Mouse (Mus musculus) hindbrain, embryonic 16.5 days (tissue): ENCODE data around the gene Zbtb43. TPM values are rescaled to one million over a fixed set of nuclear protein-coding genes. Genes with fewer than 3 reads are reported as not detected.
A peak's percentile ranks its signal among the peaks of the same experiment; 100 is the strongest.

Experiments used
- ATAC-seq: fragments of 200-750 bp; cut with Nextera tagmentation; 2 replicates; pipeline ENCODE4 v1.8.0; 2017; ENCODE audit warnings: moderate TSS enrichment, moderate library complexity
- H3K27ac ChIP-seq: fragments of 300-500 bp; sonication (generic); 2 replicates; pipeline ENCODE4 v1.5.1; 2014; ENCODE audit warnings: low read depth, mild to moderate bottlenecking, control low read depth, low read length, moderate library complexity
- H3K27me3 ChIP-seq: fragments of 300-500 bp; sonication (generic); replicated peaks from 2 replicates; pipeline ENCODE4 v1.6.1; 2014; ENCODE audit warnings: low read length; ENCODE audit not compliant: control insufficient read depth, insufficient read depth
- H3K36me3 ChIP-seq: fragments of 300-500 bp; sonication (generic); 2 replicates; pipeline ENCODE4 v1.6.1; 2014; ENCODE audit warnings: mild to moderate bottlenecking, low read length, moderate library complexity, mixed read lengths; ENCODE audit not compliant: control insufficient read depth, insufficient read depth
- H3K4me1 ChIP-seq: fragments of 300-500 bp; sonication (generic); 2 replicates; pipeline ENCODE4 v1.6.1; 2014; ENCODE audit warnings: low read depth, low read length; ENCODE audit not compliant: control insufficient read depth, insufficient read depth
- H3K4me2 ChIP-seq: fragments of 300-500 bp; sonication (generic); 2 replicates; pipeline ENCODE4 v1.6.1; 2014; ENCODE audit warnings: mild to moderate bottlenecking, low read length, control low read depth, moderate library complexity
- H3K4me3 ChIP-seq: fragments of 300-500 bp; sonication (generic); 2 replicates; pipeline ENCODE4 v1.5.1; 2014; ENCODE audit warnings: mild to moderate bottlenecking, low read length, control low read depth, moderate library complexity
- H3K9ac ChIP-seq: fragments of 300-500 bp; sonication (generic); 2 replicates; pipeline ENCODE4 v1.6.1; 2014; ENCODE audit warnings: low read depth, mild to moderate bottlenecking, control low read depth, low read length, moderate library complexity
- H3K9me3 ChIP-seq: fragments of 300-500 bp; sonication (generic); 2 replicates; pipeline ENCODE4 v1.6.1; 2014; ENCODE audit warnings: mild to moderate bottlenecking, low read length, moderate library complexity; ENCODE audit not compliant: control insufficient read depth
- WGBS: fragments of 180-500 bp; shearing (Covaris S2); extraction: QIAGEN DNeasy Blood & Tissue Kit; methylation state at CpG from one replicate; pipeline ENCODE4 v1.1.7; 2014; 5-methylcytosine and 5-hydroxymethylcytosine counted together
- polyA plus RNA-seq: library from polyadenylated mRNA; unstranded; fragments of >200 nt; fragmentation: Nextera tagmentation; extraction: Ambion mirVana; gene quantifications from 2 replicates; pipeline ENCODE4 v1.2.1, GENCODE M21; 2015

Gene Zbtb43
- polyA plus RNA-seq, 1 experiment from 2014 or later, result 21.7 TPM

DNA sequence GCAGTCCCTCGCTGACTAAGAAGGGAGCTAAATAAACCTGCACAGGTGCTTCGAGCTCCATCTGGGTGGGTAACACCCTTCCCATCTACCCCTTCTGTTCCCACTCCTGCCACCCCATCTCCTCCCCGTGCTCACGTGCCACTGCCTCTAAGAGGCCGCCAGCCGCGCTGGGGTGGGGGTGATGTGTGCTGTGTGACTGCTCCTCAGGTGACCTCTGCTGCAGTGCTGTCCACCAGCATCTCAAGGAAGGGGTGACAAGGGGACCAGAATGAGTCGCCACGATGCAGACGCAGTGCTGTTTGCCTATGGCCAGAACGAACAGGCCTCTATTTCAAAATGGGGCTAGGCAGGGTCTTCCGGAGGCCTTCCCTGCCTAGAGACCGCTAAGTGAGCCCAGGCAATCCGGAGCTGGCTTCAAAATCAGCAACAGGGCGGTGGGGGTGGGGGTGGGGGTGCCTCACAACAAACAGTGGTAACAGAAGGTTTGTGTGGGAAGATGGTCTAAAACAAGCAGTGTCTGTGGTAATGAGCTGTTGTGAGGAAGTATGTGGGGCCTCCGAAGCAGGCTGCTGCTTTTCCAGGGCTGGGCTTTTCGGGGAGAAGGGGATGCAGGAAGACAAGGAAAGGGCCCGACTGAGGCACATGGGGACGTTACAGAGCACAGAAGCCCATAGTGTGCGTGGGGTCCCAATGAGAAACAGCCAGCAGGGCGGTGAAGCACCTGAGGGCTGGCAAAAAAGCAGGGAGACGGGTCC, 19.1 kb downstream of the Zbtb43 start:
- H3K27ac ChIP-seq, result no peak overlapping the region
- no peaks in the 10 kb centered on the region for H3K27me3 ChIP-seq
- no peak overlapping the region for H3K4me2 ChIP-seq
- ATAC-seq, result no peak
- H3K4me3 ChIP-seq, result no peak overlapping the region
- H3K4me1 ChIP-seq, result peaks cover 2% of the 10 kb centered on the region; the same call in 1 of the 2 replicates
- no peak overlapping the region for H3K9ac ChIP-seq
- WGBS, result 92% methylated on average over 22 of the region's 22 CpGs
- no peaks in the 10 kb centered on the region for H3K9me3 ChIP-seq
- H3K36me3 ChIP-seq, result peaks cover 30% of the 10 kb centered on the region

DNA sequence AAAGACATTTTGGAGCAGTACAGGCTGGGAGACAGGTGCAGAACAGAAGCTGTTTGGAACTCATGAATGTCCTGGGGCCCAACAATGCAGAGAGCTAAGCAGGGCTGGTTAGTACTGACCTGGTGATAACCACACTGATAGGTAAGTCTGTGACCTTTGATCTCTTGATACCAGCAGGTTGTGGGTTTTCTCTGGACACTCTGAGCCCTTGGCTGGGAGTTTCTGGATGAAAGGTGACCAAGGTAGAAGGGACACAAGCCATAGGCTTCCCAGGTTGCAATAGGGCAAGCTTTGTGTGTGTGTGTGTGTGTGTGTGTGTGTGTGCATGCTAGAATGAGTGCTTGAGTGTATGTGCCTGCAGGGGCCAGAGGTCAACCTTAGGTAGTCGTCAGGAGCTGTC, 21.6 kb downstream of the Zbtb43 start:
- peaks cover 12% of the 10 kb centered on the region for H3K36me3 ChIP-seq
- H3K27me3 ChIP-seq, result no peaks in the 10 kb centered on the region
- H3K4me3 ChIP-seq, result no peak overlapping the region
- no peaks in the 10 kb centered on the region for H3K9me3 ChIP-seq
- H3K4me1 ChIP-seq, result peaks cover 5% of the 10 kb centered on the region; the same call in 1 of the 2 replicates
- H3K27ac ChIP-seq, result no peak overlapping the region
- H3K4me2 ChIP-seq, result no peak overlapping the region
- 67% methylated on average over 1 of the region's 1 CpGs for WGBS
- H3K9ac ChIP-seq, result no peak overlapping the region
- no peak for ATAC-seq

DNA sequence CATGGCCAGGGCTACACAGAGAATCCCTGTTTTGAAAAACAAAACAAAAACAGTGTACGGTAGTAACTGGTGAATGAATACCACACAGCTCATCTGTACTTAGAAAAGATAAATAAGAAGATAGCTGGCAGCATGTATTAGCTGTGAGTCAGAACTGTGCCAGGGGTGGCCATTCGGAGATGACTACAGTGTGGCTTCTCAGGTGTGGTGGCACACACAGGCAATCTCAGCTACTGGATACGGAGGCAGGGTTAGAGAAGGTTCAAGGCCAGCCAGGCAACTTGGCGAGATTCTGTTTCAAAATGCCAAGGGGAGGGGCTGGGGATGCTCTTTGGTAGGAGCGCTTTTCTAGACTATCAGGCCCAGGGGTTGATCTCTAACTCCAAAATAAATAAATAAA, 22.6 kb downstream of the Zbtb43 start:
- Histone ChIP-seq H3K4me1 (peaks cover 8% of the 10 kb centered on the region), H3K36me3 (peaks cover 7% of the 10 kb centered on the region; the same call in 1 of the 2 replicates), H3K9ac (no peak overlapping the region), H3K4me3 (no peak overlapping the region), H3K27me3 (no peaks in the 10 kb centered on the region), H3K4me2 (no peak overlapping the region), H3K9me3 (no peaks in the 10 kb centered on the region), H3K27ac (no peak overlapping the region)
- WGBS, result 94% methylated on average over 5 of the region's 5 CpGs
- no peak for ATAC-seq

DNA sequence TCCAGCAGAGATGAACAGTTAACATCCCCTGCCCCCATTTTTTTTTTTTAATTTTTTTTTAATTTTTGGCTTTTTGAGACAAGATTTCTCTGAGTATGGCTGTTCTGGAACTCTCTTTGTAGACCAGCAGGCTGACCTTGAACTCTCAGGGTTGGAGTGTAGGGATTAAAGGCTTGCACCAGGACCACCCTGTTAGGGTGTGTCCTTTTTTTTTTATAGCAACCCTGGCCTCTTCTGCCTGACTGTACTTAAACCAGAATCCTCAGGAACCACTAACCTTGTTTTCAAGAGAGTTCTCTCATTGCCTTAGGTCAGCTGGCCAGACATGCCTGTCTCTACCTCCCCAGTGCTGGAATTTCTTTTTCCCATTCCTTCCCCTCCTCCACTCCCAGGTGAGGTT, 23.5 kb downstream of the Zbtb43 start:
- no peak overlapping the region for H3K4me2 ChIP-seq
- H3K27me3 ChIP-seq, result no peaks in the 10 kb centered on the region
- H3K9me3 ChIP-seq, result no peaks in the 10 kb centered on the region
- no peak overlapping the region for H3K27ac ChIP-seq
- no peak for ATAC-seq
- 0 out of 2 replicates have a peak, but pooled peaks cover 4% of the 10 kb centered on the region for H3K36me3 ChIP-seq
- H3K9ac ChIP-seq, result no peak overlapping the region
- peaks cover 9% of the 10 kb centered on the region for H3K4me1 ChIP-seq
- H3K4me3 ChIP-seq, result no peak overlapping the region

DNA sequence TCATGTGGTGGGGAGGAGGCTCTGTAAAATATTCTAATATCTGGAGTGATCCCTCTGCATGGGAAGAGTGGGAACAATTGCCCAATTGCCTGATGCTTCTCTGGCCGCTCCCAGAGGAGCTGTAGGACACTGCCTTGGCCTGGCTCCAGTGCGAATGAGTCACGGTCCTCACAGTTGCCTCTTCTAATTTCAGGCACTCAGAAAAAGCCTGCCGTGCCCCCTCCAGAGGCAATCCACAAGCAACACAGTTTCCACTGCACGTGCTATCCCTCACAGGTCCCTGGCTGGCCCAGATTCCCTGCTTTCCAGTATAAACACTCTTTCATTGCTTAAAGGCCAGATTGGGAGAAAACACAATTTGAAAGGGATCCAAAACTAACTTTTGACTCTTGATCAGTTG, 24.0 kb downstream of the Zbtb43 start:
- no peak overlapping the region for H3K9ac ChIP-seq
- H3K4me3 ChIP-seq, result no peak overlapping the region
- 0 out of 2 replicates have a peak, but pooled peaks cover under 1% of the 10 kb centered on the region for H3K36me3 ChIP-seq
- H3K4me2 ChIP-seq, result no peak overlapping the region
- no peak overlapping the region for H3K27ac ChIP-seq
- no peaks in the 10 kb centered on the region for H3K9me3 ChIP-seq
- no peaks in the 10 kb centered on the region for H3K27me3 ChIP-seq
- peaks cover 9% of the 10 kb centered on the region for H3K4me1 ChIP-seq
- WGBS, result 22% methylated on average over 5 of the region's 5 CpGs
- 0 out of 2 replicates have a peak, but pooled peaks have one; percentile 49 for ATAC-seq

DNA sequence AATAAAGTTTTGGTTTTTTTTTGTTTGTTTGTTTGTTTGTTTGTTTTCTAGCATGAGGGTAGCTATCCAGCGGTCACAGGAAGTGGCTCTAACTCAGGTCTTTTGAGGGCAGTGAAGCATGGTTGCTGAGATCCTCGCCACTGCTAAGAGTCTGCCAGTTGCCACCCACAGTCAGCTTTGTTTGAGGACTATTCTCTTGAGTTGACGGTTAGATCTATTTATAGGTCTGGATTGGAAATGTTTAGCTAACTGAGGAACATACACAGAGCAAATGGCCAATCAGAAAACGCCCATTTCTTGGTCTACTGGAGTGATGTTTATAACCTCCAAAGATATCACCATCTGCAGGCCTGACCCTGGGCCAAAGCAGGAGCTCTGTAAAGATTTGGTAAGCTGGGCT, 25.7 kb downstream of the Zbtb43 start:
- no peak overlapping the region for H3K27ac ChIP-seq
- ATAC-seq, result no peak
- H3K9me3 ChIP-seq, result no peaks in the 10 kb centered on the region
- WGBS, result 52% methylated on average over 4 of the region's 4 CpGs
- no peak overlapping the region for H3K9ac ChIP-seq
- H3K4me3 ChIP-seq, result no peak overlapping the region
- no peaks in the 10 kb centered on the region for H3K36me3 ChIP-seq
- no peak overlapping the region for H3K4me2 ChIP-seq
- H3K27me3 ChIP-seq, result no peaks in the 10 kb centered on the region; the same call in 1 of the 2 replicates
- H3K4me1 ChIP-seq, result peaks cover 9% of the 10 kb centered on the region

DNA sequence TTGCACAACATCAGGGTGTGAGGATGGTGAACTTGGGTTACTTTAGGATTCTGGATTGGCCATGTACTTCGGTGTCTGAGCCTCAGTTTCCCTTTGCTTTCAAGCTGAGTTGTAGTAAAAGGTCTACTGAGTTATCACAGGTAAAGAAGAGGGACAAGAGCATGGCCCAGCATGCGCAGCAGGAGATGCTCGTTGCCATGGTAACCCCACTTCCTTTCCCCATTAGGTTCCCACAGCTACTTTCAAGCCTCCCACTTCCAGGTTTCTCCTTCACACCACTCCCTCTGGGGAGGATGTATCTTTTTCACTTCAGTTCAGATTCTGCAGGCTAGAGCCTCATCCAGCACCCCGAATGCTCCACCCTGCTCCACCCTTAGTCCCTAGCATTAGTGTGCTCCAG, 27.5 kb downstream of the Zbtb43 start:
- H3K4me2 ChIP-seq, result no peak overlapping the region
- no peaks in the 10 kb centered on the region; the same call in 1 of the 2 replicates for H3K27me3 ChIP-seq
- no peaks in the 10 kb centered on the region for H3K9me3 ChIP-seq
- H3K4me1 ChIP-seq, result peaks cover 17% of the 10 kb centered on the region
- H3K36me3 ChIP-seq, result no peaks in the 10 kb centered on the region
- ATAC-seq, result peak; percentile 48
- no peak overlapping the region for H3K4me3 ChIP-seq
- WGBS, result 30% methylated on average over 4 of the region's 4 CpGs
- H3K9ac ChIP-seq, result no peak overlapping the region
- H3K27ac ChIP-seq, result no peak overlapping the region

DNA sequence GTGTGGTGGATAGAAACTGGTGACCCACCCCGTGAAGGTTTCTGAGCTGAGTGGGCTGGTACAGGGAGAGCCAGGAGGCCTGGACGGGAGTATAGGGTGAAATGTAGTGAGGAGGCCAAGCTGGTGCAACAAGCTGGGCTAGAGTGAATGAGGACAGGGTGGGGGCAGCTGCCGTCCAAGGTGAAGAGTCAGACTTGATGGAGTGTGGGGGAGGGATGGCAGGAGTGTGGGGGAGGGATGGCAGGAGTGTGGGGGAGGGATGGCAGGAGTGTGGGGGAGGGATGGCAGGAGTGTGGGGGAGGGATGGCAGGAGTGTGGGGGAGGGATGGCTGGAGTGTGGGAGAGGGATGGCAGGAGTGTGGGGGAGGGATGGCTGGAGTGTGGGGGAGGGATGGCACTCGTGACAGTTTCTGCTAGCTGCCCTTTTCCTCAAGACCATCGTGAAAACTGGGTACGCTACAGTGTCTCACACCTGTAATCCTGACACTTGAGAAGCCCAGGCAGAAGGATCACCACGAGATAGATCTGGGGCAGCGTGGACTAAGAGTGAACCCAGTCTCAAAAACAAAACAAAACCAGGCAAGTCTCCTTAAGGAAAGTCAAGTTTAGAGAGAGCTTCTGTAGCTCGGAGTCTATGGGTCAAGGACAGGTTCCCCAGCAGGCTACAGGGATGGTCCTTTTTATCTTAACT, 28.2 kb downstream of the Zbtb43 start:
- Histone ChIP-seq H3K4me1 (peaks cover 24% of the 10 kb centered on the region), H3K36me3 (no peaks in the 10 kb centered on the region), H3K4me2 (no peak overlapping the region), H3K27ac (no peak overlapping the region), H3K9me3 (no peaks in the 10 kb centered on the region), H3K9ac (no peak overlapping the region), H3K27me3 (no peaks in the 10 kb centered on the region; the same call in 1 of the 2 replicates), H3K4me3 (no peak overlapping the region)
- 21% methylated on average over 9 of the region's 9 CpGs for WGBS
- ATAC-seq, result no peak

DNA sequence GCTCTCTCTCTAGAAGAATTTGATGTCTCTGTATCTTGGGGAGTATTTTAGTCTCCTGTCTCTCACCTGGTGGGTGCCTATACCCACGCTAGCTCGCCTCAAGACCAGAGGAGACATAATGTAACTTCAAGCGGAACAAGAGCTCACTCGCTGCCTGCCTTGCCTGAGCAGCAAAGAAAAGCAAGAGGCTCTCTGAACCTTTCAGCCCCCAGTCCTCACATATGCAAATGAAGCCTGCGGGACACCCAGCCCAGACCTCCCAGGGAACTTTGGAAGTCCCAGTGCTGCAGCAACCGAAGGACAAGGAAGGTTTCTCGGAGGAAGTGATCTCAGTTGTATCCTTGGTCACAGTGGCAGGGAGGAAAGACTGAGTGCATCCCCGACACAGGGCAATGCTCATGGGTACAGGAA, 28.9 kb downstream of the Zbtb43 start:
- Histone ChIP-seq H3K4me3 (no peak overlapping the region), H3K27ac (no peak overlapping the region), H3K4me2 (no peak overlapping the region), H3K9me3 (no peaks in the 10 kb centered on the region), H3K27me3 (no peaks in the 10 kb centered on the region; the same call in 1 of the 2 replicates), H3K9ac (no peak overlapping the region), H3K36me3 (no peaks in the 10 kb centered on the region), H3K4me1 (peaks cover 27% of the 10 kb centered on the region)
- no peak for ATAC-seq
- 9% methylated on average over 8 of the region's 8 CpGs for WGBS
